Mouse (Mus musculus) retina, postnatal 1 day (tissue): ENCODE results near the gene Dok7.

Source experiments
- DNase-seq: peaks from one replicate; pipeline ENCODE4 v3.0.0-alpha.2; 2012

Dok7 gene

GRCm38 (mm10) chr5:35058216-35058615 is 1.6 kb downstream of the Dok7 start:
- DNase-seq, result no peak

DNA sequence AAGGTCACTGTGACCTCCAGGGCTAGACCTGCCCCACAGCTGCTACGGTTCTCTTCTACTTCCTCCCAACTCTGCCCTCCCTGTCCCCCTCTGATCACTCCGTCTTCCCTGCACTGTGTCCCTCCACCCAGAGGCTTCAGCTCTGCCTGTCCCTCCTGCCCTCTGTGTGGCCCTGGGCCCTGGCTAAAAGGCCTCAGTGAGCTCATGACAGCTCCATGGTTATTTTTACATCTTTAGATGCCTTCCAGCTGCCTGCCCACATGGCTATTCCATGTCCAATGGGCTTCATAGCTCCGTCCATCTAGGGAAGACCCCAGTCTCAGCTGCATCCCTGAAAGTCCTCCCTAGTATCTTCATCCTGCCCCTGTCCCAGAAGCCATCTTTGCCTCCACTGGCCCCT is 3.5 kb downstream of the Dok7 start:
- no peak for DNase-seq

DNA sequence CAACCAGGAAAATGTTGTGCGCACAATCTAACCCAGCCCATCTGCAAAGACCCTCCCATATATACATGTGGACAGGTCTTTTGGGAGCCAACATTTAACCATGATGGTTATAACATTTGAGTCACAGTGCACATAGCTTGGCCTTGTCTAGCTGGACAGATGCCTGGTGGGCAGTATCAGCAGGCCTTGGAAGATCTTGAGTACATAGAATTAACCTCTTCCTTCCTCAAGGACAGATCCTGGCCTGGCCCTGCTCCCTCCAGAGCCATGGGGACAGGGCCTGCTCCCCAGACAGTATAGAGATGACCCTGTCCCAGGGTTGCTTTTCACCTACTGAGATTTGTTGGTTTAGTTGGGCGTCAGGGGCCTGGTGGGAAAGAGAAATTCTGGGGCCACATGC is 13.3 kb downstream of the Dok7 start:
- DNase-seq, result no peak

- no peak for DNase-seq
Observed at GRCm38 (mm10) chr5:35070314-35070713, 13.7 kb downstream of the Dok7 start.

DNA sequence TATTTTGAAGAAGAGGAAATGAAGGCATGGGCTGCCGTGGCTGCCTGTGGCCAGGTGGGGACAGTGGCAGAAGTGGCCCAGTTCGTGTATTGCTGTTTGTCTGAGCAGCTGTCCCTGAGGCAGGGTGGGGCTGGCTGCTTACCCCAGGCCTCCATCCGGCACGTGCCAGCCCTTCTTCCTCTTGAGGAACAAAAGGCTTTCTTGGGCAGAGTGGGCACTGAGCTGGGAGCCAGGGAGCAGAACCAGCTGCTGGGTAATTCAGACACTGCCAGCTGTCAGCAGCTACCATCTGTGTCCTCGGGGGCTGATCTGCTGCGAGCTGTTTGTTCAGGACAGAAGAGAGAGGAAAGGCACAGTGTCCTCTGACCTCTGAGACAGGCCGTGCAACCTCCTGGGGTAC is 14.4 kb downstream of the Dok7 start:
- DNase-seq, result peak; percentile 85

DNA sequence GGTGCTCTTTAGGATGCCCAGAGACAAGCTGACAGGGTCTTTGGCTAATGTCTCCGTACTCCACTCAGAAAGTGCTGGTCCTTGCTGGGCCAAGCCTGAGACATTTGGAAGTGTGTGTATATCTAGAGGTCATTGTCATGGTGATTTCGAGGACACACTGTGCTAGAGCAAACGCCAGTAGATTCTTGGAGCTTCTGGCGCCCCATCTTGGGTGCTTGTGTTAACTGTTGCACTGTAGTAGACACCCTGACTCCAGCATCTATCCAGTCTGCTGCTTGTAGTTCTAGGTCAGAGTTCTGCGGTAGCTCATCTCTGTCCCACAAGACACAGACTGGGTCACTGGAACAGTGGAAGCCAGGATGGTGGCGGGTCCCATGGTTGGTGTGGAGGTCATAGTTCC is 15.3 kb downstream of the Dok7 start:
- DNase-seq, result no peak

DNA sequence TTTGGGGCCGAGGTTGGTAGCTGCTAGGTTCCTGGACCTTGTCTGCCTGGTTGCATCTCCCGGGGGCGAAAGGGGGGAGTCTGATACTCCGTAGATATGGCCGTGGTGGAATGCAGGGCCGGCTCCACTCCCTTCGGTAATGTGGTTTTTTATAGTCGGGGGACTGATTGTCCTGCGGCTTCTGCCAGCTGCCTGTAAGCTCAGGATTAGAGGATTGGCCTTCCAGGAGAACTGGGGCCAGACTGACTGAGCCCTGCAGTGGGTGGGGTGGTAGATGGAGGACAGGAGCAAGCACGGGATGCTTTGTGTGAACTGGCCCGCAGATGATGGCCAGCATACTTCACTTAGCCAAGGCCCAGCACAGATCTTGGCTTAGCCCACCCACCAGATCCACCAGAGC is 16.7 kb downstream of the Dok7 start:
- peak; percentile 46 for DNase-seq

DNA sequence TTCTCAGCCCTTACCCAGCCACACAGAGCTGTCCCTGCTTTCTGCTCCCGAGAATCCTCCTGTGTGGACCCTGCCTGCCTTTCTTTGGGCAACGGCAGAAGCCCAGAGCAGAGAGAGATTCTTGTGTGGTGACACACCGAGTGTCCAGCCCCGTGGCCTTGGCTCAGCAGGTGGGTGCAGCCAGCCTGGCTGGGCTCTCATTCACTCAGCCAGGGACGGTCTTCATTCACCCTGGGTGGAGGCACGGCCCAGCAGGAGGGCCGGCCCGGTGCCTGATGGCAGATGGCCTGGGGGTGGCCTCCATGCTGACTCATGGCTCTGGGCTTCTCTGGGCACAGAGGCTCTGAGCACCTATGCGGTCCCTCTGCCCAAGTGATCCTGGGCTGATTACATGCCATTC is 17.4 kb downstream of the Dok7 start:
- no peak for DNase-seq

- no peak for DNase-seq
Observed at GRCm38 (mm10) chr5:35076369-35076768, 19.8 kb downstream of the Dok7 start.

GRCm38 (mm10) chr5:35079101-35079500 is 22.5 kb downstream of the Dok7 start:
- peak; percentile 15 for DNase-seq

GRCm38 (mm10) chr5:35084913-35085312 is 28.3 kb downstream of the Dok7 start:
- DNase-seq, result no peak

DNA sequence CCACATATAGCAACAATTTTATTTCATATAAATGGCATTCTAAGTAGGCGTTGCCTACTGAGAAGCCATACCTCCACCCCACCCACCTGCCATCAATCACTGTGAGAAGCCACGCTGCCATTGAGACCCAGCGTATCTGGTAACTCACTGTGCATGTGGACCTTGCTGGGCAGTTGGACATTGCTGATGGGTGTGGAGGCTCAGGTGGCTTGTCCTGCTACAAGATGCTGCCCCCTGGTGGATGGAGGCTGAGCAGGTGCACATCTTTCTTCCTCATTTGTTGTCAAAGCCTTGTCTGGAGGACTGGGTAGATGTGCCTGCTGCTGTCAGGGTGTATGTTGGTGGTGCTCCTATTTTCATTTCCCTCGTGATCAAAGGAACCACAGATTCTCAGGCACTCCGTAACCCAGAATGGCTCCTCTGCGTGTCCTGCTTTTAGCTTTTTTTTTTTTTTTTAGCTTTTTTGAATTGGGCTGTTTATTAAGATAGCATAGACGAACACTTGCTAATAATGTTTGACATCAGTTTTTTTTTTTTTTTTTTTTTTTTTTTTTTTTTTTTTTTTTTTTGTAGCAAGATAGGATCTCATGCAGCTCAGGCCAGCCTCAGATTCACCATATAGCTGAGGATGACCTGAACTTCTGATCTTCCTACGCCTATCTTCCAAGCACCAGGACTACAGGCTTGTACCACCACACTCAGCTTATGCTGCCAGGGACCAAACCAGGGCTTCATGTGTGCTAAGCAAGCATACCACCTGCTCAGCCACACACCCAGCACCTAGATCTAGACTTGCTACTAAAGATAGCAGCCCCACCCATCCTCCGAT is 32.4 kb downstream of the Dok7 start:
- peak; percentile 79 for DNase-seq

DNA sequence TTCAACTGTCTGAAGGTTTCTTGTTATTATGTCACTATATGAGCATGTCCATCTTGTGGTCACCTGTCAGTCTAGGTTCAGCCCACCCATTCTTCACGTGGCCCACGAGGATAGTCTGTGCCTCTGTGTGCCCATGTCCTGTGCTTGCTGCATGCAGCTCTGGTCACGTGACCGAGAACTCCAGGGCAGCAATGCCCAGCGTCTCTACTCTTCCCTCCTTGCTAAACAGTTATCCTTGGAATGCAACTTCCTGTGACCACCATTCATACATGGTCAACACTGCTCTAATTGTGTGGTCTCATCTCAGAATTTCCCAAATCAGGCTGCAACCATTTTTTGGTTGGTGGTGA is 33.0 kb downstream of the Dok7 start:
- no peak for DNase-seq

DNA sequence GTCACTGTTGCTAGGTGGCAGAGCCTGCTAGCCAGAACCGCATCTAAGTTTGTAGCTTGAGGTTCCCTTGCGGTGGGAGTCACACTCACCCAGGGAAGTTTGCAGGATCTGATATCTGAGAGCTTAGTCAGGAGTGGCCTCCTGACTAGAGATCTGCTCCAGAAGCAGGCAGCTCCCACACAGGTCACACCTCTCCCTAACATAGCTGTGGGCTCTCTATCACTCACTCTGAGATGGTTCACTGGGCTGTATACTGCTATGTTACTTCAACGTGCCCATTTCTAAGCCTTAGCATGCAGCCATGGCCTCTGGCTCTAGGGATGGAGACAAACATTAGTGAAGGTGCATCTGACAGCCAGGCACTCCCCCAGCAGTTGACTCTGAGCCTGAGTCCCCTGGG is 35.1 kb downstream of the Dok7 start:
- no peak for DNase-seq

DNA sequence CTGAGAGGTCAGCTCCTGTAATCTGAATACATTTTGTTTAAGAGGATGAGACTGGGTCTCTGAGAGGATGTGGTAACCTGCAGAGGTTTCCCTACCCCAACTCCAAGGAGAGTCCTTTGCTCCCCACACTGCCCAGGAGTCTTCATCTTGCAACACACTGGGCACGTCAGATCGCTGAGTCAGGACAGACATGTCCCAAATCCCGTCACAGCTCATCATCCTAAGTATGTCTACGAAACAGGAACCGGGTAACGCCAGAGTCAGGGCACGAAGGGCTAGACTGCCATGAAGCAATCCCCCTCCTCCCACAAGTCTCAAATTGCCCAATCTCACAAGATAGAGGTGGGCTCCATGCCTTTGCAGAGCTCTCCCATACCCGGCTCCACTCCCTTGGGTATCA is 46.5 kb downstream of the Dok7 start:
- no peak for DNase-seq

GRCm38 (mm10) chr5:35103528-35103927 is 47.0 kb downstream of the Dok7 start:
- DNase-seq, result no peak

DNA sequence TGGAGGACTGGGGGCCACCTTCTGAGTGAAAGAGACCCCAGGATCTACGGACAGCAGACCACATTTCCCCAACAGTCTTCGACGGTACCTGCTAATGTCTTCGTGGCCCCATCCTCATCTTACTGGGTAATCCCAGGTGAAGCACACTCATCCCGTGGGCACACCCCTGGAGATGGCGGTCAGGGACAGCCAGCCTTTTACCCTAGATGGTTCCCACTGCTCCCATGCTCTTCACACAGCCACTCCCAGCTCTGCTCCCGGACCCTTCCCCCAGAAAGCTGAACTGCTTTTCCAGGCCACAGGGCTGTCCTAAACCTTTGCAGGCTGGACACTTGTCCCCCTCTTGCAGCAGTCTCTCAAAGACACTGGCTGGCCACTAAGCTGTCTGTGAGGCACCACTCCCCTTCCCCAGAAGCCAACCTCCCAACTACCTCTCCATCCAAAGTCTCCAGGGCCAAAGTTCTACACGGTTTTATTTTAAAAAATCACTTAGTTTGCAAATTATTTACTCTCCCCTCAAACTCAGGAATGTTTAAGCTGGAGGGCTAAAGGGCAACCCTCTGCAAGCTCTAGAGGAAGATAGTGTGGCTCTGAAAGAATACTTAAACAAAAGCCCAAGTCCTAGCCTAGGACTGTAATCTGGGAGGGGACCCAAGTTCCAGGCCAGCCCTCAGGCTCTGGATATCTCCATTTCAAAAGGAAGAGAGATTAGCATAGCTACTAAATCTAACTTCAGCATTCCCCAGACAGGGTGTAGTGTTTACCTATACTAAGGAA is 47.8 kb downstream of the Dok7 start:
- no peak for DNase-seq

DNA sequence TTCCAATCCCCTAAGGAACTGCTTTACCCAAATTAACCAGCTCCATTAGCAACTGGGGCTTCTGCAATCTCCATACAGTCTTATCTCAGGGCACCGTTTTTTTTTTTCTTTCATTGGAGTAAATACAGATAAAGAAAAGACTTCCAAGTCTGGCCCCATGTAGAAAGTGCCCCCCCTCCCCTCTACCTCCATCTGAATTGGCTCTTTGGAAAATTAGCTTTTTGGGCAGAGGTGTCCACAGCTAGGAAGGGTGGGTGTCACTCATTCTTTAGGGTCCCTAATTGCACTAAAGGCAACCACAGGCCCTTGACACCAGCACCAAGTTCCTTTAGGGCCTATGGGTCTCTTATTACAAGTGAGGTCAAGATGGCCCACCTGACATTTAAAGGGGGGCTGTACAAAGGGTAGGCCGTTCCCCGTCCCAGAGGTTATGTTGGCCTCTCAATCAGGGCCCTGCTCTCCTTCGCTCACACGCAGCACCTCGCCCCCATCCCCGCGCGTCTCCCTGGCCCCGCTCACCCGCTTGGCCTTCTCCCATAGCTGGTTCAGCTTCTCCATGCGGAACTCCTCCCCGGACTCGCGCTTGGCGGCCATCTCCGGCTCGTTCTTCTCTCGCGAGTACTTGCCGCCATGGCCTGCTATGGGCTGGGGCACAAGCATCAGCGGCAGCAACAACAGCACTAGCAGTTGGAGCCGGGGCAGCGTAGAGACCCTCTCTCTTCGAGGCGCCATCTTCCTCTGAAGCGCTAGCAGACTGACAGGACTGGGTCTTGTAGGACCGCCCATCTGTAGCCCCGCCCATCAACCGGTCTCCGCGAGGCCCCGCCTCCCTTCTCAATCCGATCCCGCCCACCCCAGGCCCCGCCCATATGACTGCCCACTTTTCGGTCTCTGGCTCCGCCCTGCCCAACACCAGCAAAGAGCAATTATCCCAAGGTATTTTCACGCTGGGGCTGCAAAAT is 48.7 kb downstream of the Dok7 start, which contains the start of gene Lrpap1:
Gene Lrpap1, minus strand, starts transcription at position 807 of the 962 bp plus-strand sequence.
- peak; percentile 94 for DNase-seq

DNA sequence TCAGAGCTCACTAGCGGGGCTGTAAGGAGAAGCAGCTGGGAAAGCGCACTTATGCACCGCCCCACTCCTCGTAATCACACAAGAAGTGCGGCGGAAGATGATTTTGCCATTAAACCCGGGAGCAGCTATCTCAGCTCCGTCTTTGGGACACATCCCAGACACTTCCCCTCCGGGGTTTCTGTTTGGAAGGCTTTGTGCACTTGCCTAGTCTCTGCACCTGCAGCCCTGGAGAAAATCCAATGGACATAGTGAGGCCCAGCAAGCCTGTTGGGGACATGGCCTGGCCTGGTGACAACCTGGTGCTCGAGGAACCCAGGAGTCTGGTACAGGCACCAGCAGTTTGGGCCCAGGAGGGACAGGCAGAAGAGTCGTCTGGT is 49.3 kb downstream of the Dok7 start:
- DNase-seq, result no peak

- no peak for DNase-seq
Observed at GRCm38 (mm10) chr5:35112444-35112843, 55.9 kb downstream of the Dok7 start.

- DNase-seq, result no peak
Observed at GRCm38 (mm10) chr5:35116002-35116401, 59.4 kb downstream of the Dok7 start.

- no peak for DNase-seq
Observed at GRCm38 (mm10) chr5:35117633-35118032, 61.1 kb downstream of the Dok7 start.

GRCm38 (mm10) chr5:35118418-35118817 is 61.9 kb downstream of the Dok7 start:
- DNase-seq, result no peak
